Mouse (Mus musculus): ENCODE results near the gene Sh3pxd2a.

Sh3pxd2a gene

GRCm38 (mm10) chr19:47261196-47261595 lies 203.0 kb downstream of the Sh3pxd2a start:
- no peak for DNase-seq

GRCm38 (mm10) chr19:47259581-47259980 lies 204.6 kb downstream of the Sh3pxd2a start:
- peak; percentile 23 for DNase-seq

DNA sequence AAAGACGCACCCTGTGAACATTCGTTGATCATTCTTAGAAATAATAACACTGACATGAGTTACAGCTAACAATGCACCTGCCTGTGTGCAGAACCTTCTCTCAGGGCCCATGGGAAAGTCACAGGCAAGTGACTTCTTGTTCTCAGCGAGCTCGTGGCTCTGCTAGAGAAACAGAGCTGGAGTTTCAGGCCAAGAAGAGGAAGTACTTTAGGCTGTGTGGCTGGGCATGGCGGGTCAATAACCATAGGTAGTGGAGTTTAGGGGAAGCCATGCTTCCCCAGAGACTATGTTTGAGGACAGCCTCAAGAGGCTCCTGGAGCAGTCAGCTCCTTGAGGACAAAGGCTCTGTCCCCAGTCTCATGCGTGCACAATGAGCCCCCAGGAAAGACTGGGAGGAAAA lies 208.3 kb downstream of the Sh3pxd2a start:
- DNase-seq, result no peak

DNA sequence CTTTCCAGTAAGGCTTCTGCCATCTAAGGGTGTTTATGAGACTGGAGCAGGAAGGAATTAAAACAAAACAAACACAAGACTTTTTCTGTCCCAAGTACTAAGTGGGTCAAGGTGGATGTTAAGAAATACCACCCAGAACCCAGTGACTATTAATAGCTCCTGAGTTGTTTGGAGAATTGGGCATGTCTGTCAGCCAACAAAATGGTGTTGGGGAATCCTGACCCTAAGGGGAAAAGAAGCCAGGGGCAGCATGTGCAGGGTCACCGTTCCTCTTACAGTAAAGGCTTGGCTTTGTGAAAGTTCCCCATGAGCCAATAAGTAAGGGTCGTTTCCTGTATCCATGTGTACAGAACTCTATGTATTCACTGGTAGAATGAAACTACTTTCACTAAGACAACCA lies 209.2 kb downstream of the Sh3pxd2a start:
- DNase-seq, result no peak

DNA sequence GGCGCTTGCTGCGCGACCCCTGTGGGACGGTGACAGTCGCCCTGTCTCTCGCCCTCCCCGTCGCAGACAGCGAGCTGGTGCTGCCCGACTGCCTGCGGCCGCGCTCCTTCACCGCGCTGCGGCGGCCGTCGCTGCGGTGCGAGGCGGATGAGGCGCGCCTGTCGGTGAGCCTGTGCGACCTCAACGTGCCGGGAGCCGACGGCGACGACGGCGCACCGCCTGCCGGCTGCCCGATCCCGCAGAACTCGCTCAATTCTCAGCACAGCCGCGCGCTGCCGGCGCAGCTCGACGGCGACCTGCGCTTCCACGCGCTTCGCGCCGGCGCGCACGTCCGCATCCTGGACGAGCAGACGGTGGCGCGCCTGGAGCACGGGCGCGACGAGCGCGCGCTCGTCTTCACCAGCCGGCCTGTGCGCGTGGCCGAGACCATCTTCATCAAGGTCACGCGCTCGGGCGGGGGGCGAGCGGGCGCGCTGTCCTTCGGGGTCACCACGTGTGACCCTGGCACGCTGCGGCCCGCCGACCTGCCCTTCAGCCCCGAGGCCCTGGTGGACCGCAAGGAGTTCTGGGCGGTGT lies 211.1 kb downstream of the Sh3pxd2a start:
- DNase-seq, result no peak

DNA sequence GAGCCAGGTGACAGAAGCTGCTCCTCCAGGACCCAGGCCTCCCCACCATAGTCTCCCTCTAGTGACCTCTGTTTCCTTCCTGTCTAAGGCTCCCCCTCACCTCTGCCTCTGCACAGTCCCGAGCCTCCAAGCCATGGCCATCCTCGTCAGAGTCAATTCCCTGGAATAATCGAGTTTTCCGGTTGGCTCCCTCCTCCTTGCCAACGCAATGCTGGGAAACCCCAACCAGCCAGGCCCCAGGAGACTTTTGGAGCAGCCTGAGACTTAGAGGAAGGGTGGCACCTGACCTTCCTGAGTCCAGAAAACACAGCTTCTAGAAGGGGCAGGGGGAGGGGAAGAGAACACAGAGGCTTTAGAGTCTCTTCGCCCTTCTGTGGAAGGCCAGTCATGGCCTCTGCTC lies 213.3 kb downstream of the Sh3pxd2a start:
- no peak for DNase-seq

- DNase-seq, result peak; percentile 52
These were observed 215.2 kb downstream of the Sh3pxd2a start for GRCm38 (mm10) chr19:47248906-47249568.

- DNase-seq, result no peak
These were observed 215.9 kb downstream of the Sh3pxd2a start for GRCm38 (mm10) chr19:47248296-47248695.

GRCm38 (mm10) chr19:47247791-47248190 lies 216.4 kb downstream of the Sh3pxd2a start:
- DNase-seq, result peak; percentile 79

GRCm38 (mm10) chr19:47245512-47245911 lies 218.7 kb downstream of the Sh3pxd2a start:
- DNase-seq, result no peak

DNA sequence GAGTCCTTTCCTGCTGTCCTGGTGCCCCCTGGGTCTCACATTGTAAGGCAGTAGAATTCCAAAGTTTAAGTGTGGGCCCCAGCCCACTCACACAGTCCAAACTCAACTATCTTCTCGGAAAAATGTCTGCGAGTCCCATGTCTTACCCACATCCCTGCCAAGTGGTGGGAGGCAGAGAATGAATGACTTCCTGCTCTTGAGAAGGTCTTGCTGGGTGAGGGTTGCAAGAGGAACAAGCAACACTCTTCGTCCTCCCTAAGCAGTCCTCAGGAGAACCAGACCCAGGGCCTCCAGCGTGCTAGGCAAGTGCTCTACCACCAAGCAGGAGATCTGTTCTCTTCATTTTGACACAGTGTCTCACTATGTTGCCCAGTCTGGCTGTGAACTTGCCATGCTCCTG lies 222.0 kb downstream of the Sh3pxd2a start:
- no peak for DNase-seq

DNA sequence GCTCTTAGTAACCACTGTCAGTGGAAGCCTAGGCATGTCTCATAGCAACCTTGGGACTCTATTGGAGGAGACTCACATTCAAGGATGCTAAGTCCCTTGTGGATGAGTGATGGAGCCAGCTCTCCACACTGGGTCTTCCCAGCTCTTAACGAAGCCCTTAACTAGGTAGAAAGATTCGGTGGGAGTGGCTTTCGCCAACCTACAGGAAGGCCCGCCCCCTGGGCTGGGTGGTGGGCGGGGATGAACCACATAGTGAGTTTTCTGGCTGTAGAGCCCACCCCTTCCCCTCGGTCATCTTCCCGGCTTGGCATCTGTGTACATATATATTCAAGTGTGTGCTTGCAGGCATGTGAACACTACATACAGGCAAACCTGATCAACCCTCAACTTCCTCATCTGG lies 223.2 kb downstream of the Sh3pxd2a start:
- no peak for DNase-seq

DNA sequence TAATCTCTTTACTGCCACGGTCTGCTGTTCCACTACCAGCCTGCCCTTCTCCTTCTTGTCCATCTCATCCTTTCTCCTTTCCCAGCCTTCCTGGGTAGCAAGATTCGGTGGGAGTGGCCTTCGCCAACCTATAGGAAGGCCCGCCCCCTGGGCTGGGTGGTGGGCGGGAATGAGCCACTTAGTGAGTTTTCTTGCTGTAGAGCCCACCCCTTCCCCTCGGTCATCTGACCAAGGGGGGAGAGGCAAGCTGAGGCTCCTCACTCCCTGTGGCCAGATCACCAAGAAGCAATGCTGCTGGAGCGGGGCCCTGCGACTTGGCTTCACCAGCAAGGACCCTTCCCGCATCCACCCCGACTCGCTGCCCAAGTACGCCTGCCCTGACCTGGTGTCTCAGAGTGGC lies 224.1 kb downstream of the Sh3pxd2a start:
- DNase-seq, result no peak

DNA sequence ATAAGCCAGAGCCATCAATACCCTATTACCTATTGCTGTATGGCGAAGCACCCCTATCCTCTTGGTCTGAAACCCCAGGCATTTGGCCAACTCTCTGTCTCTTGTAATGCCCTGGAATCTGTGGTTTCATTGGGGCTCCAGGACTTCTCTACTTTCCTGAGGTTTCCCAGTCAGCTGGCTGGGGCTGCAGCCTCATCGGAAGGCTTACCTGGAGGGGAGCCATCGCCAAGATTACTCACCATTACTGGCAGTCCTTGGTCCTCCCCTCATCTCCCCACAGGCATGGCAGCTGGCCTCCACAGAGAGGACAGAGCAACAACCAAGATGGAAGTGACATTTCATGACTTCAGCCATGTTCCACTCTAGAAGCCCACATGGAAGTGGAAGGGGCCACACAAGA lies 231.1 kb downstream of the Sh3pxd2a start:
- DNase-seq, result no peak

GRCm38 (mm10) chr19:47232077-47232865 lies 231.9 kb downstream of the Sh3pxd2a start:
- DNase-seq, result no peak

GRCm38 (mm10) chr19:47231389-47231788 lies 232.8 kb downstream of the Sh3pxd2a start:
- DNase-seq, result no peak

DNA sequence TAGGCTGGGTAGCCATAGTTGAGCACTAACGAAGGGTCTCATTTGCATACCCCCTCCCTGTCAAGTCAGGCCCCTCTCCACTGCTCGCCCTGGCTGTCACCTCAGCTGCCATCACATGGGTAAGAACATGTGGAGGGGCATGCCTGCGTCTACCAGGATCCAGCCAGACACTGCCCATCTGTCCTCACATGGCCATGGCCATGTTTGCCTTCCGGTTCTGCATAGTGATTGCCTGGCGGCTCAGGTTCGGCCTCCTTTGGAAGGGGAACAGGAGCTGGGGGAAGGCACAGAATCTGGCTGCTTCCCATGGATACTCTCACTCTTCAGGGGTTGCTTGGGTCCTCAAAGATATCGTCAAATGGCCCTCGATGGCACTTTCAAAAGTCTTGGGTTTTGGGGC lies 233.5 kb downstream of the Sh3pxd2a start:
- no peak for DNase-seq

DNA sequence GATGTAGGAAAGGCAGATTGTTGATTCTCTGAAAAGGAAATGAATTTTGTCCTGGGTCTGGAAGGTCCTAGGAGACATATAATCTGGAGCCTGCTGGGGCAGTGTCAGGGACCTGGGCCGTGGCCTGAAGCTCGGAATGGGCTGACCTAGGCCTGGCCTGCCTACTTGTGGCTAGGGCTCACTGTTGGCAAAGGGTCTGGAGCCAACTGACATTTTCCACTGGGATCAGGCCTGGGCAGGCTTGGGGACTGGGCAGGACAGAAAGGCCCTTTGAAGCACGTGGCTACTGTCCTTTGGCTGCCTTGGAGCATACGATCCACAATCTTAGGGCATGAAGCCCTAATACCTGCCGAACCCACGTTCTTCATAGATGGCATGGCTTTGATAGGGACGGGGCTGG lies 234.1 kb downstream of the Sh3pxd2a start:
- DNase-seq, result no peak

- no peak for DNase-seq
These were observed 234.7 kb downstream of the Sh3pxd2a start for GRCm38 (mm10) chr19:47229461-47229860.

- DNase-seq, result peak; percentile 43
These were observed 235.4 kb downstream of the Sh3pxd2a start for GRCm38 (mm10) chr19:47228725-47229252.

DNA sequence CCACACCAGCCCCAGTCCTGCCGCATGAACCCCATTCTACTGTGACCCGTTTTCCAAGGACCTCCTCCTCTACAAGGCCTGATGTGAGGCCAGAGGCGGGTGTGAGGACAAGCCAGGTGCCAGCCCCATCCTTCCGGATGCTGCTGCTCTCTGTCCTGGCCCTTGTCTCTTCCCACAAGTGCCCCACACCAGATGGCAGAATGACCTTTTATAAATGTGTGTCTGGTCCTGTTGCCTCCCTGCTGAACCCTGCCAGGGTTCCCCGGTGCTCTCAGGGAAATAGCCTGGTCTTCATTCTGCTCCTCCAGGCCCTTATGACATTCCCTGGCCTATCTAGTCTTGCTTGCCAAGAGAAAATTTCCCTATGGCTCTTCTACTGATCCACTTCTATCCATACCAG lies 238.4 kb downstream of the Sh3pxd2a start:
- no peak for DNase-seq

DNA sequence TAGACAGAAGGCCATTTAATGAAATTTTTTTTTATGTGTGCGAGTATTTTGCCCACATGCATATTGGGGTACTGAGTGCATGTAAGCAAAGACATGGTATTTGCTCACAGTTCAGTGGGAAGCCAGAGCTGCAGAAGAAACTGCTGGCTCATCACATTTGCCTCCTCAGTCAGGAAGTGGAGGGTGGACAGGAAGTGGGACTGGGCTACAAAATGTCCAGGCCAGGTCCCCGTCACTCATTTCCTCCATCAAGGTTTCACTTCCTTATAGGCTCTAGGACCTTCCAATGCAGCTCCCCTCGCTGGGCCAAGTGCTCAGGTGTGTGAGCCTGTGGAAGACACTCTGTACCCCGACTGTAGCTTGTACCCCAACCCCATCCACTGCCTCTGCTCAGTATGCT lies 239.5 kb downstream of the Sh3pxd2a start:
- DNase-seq, result no peak

GRCm38 (mm10) chr19:47222841-47223557 lies 241.2 kb downstream of the Sh3pxd2a start:
- DNase-seq, result no peak
